Mouse (Mus musculus): ENCODE results near the gene Trnp1. TPM values are rescaled to one million over a fixed set of nuclear protein-coding genes. Genes with fewer than 3 reads are reported as not detected.

The Trnp1 gene
- total RNA-seq, 1 experiment = 0.94 TPM

- H3K9ac ChIP-seq (ENCODE audit: insufficient read depth, low read depth, low read length, poor library complexity, severe bottlenecking) = no peak overlapping the region
- H3K4me1 ChIP-seq (ENCODE audit: control insufficient read depth in 2 of 2, insufficient read depth in 2 of 2, low read length in 2 of 2, poor library complexity in 1 of 2) = peaks cover 4 to 12% of the 10 kb centered on the region in 2 experiments; a peak in 2 of 4 replicates
- H3K4me3 ChIP-seq (ENCODE audit: insufficient read depth in 1 of 2, low read depth in 1 of 2, low read length in 2 of 2, poor library complexity in 1 of 2, severe bottlenecking in 1 of 2) = no peak overlapping the region
- no peak for DNase-seq (ENCODE audit: low read depth, low spot score)
- no peak overlapping the region for H3K27ac ChIP-seq (ENCODE audit: insufficient read depth, low read depth, low read length, poor library complexity, severe bottlenecking)
- TF ChIP-seq CHD2 (IDR thresholded peaks at IDR 0.05; ENCODE audit: low read depth, low read length) (no peak), HCFC1 (IDR thresholded peaks at IDR 0.05; ENCODE audit: borderline replicate concordance, insufficient read depth, low read length) (no peak), MAFK (IDR thresholded peaks at IDR 0.05; ENCODE audit: insufficient read depth, low read depth, low read length) (no peak), ZNF384 (IDR thresholded peaks at IDR 0.05; ENCODE audit: low read depth, low read length) (no peak), ZC3H11A (IDR thresholded peaks at IDR 0.05; ENCODE audit: borderline replicate concordance, low read depth, low read length) (no peak)
- H3K9me3 ChIP-seq (ENCODE audit: control insufficient read depth, insufficient read depth, low read depth, low read length) = no peaks in the 10 kb centered on the region
- in situ Hi-C loops (cut with MboI; ENCODE audit: low sequenced_read_pairs in 2 of 2, unreplicated experiment in 2 of 2) = no loop called here
- H3K36me3 ChIP-seq (ENCODE audit: control insufficient read depth, insufficient read depth, low read length, poor library complexity, severe bottlenecking) = no peaks in the 10 kb centered on the region
These were observed 38.3 kb downstream of the Trnp1 start for GRCm38 (mm10) chr4:133460006-133460405.

GRCm38 (mm10) chr4:133458044-133458443 lies 40.3 kb downstream of the Trnp1 start:
- no peak for DNase-seq (ENCODE audit: low read depth, low spot score)
- H3K27ac ChIP-seq (ENCODE audit: insufficient read depth, low read depth, low read length, poor library complexity, severe bottlenecking) = no peak overlapping the region
- no peaks in the 10 kb centered on the region for H3K9me3 ChIP-seq (ENCODE audit: control insufficient read depth, insufficient read depth, low read depth, low read length)
- no peak for TF ChIP-seq ZC3H11A (IDR thresholded peaks at IDR 0.05; ENCODE audit: borderline replicate concordance, low read depth, low read length)
- no peak for TF ChIP-seq CHD2 (IDR thresholded peaks at IDR 0.05; ENCODE audit: low read depth, low read length)
- no peak for TF ChIP-seq HCFC1 (IDR thresholded peaks at IDR 0.05; ENCODE audit: borderline replicate concordance, insufficient read depth, low read length)
- no peak for TF ChIP-seq MAFK (IDR thresholded peaks at IDR 0.05; ENCODE audit: insufficient read depth, low read depth, low read length)
- no peak for TF ChIP-seq ZNF384 (IDR thresholded peaks at IDR 0.05; ENCODE audit: low read depth, low read length)
- H3K4me1 ChIP-seq (ENCODE audit: control insufficient read depth in 2 of 2, insufficient read depth in 2 of 2, low read length in 2 of 2, poor library complexity in 1 of 2) = peaks cover 0 to 12% of the 10 kb centered on the region in 2 experiments; a peak in 1 of 4 replicates
- in situ Hi-C loops (cut with MboI; ENCODE audit: low sequenced_read_pairs in 2 of 2, unreplicated experiment in 2 of 2) = no loop called here
- H3K4me3 ChIP-seq (ENCODE audit: insufficient read depth in 1 of 2, low read depth in 1 of 2, low read length in 2 of 2, poor library complexity in 1 of 2, severe bottlenecking in 1 of 2) = no peak overlapping the region
- no peaks in the 10 kb centered on the region for H3K36me3 ChIP-seq (ENCODE audit: control insufficient read depth, insufficient read depth, low read length, poor library complexity, severe bottlenecking)
- H3K9ac ChIP-seq (ENCODE audit: insufficient read depth, low read depth, low read length, poor library complexity, severe bottlenecking) = no peak overlapping the region

GRCm38 (mm10) chr4:133452433-133452832 lies 45.9 kb downstream of the Trnp1 start:
- no peak for TF ChIP-seq ZNF384 (IDR thresholded peaks at IDR 0.05; ENCODE audit: low read depth, low read length)
- TF ChIP-seq ZC3H11A (IDR thresholded peaks at IDR 0.05; ENCODE audit: borderline replicate concordance, low read depth, low read length) = no peak
- no peak for TF ChIP-seq CHD2 (IDR thresholded peaks at IDR 0.05; ENCODE audit: low read depth, low read length)
- H3K36me3 ChIP-seq (ENCODE audit: control insufficient read depth, insufficient read depth, low read length, poor library complexity, severe bottlenecking) = no peaks in the 10 kb centered on the region
- H3K9ac ChIP-seq (ENCODE audit: insufficient read depth, low read depth, low read length, poor library complexity, severe bottlenecking) = no peak overlapping the region
- in situ Hi-C loops (cut with MboI; ENCODE audit: low sequenced_read_pairs in 2 of 2, unreplicated experiment in 2 of 2) = no loop called here
- no peak for DNase-seq (ENCODE audit: low read depth, low spot score)
- no peaks in the 10 kb centered on the region for H3K9me3 ChIP-seq (ENCODE audit: control insufficient read depth, insufficient read depth, low read depth, low read length)
- H3K27ac ChIP-seq (ENCODE audit: insufficient read depth, low read depth, low read length, poor library complexity, severe bottlenecking) = no peak overlapping the region
- H3K4me3 ChIP-seq (ENCODE audit: insufficient read depth in 1 of 2, low read depth in 1 of 2, low read length in 2 of 2, poor library complexity in 1 of 2, severe bottlenecking in 1 of 2) = no peak overlapping the region
- H3K4me1 ChIP-seq (ENCODE audit: control insufficient read depth in 2 of 2, insufficient read depth in 2 of 2, low read length in 2 of 2, poor library complexity in 1 of 2) = peaks cover 3 to 18% of the 10 kb centered on the region in 2 experiments; a peak in 3 of 4 replicates

GRCm38 (mm10) chr4:133451536-133451935 lies 46.8 kb downstream of the Trnp1 start:
- Histone ChIP-seq H3K27ac (ENCODE audit: insufficient read depth, low read depth, low read length, poor library complexity, severe bottlenecking) (no peak overlapping the region), H3K36me3 (ENCODE audit: control insufficient read depth, insufficient read depth, low read length, poor library complexity, severe bottlenecking) (no peaks in the 10 kb centered on the region), H3K4me3 (ENCODE audit: insufficient read depth in 1 of 2, low read depth in 1 of 2, low read length in 2 of 2, poor library complexity in 1 of 2, severe bottlenecking in 1 of 2) (no peak overlapping the region), H3K9ac (ENCODE audit: insufficient read depth, low read depth, low read length, poor library complexity, severe bottlenecking) (no peak overlapping the region), H3K9me3 (ENCODE audit: control insufficient read depth, insufficient read depth, low read depth, low read length) (no peaks in the 10 kb centered on the region), H3K4me1 (ENCODE audit: control insufficient read depth in 2 of 2, insufficient read depth in 2 of 2, low read length in 2 of 2, poor library complexity in 1 of 2) (peaks cover 3 to 16% of the 10 kb centered on the region in 2 experiments; a peak in 3 of 4 replicates)
- no peak for DNase-seq (ENCODE audit: low read depth, low spot score)
- peak; percentile 71 for TF ChIP-seq ZC3H11A (IDR thresholded peaks at IDR 0.05; ENCODE audit: borderline replicate concordance, low read depth, low read length)
- no peak for TF ChIP-seq HCFC1 (IDR thresholded peaks at IDR 0.05; ENCODE audit: borderline replicate concordance, insufficient read depth, low read length)
- no peak for TF ChIP-seq CHD2 (IDR thresholded peaks at IDR 0.05; ENCODE audit: low read depth, low read length)
- in situ Hi-C loops (cut with MboI; ENCODE audit: low sequenced_read_pairs in 2 of 2, unreplicated experiment in 2 of 2) = no loop called here

DNA sequence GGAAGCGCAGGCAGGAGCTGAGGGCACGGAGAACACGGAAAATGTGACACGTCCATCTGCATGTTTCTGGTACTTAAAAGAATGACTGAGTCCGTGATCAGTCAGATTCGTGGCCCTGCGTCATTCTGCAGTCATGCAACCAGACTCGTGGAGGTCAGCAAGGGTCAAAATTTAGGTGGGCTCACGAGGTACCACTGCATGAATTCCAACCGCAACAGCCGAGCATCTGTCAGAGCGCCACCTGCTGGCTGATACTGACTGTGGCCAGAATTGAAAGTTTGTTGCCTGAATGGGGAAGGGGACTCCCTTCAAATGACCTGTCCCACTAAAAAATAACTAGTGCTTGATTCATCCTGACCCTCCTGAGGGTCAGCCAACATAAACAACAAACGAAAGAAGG lies 48.6 kb downstream of the Trnp1 start:
- Histone ChIP-seq H3K36me3 (ENCODE audit: control insufficient read depth, insufficient read depth, low read length, poor library complexity, severe bottlenecking) (no peaks in the 10 kb centered on the region), H3K4me1 (ENCODE audit: control insufficient read depth in 2 of 2, insufficient read depth in 2 of 2, low read length in 2 of 2, poor library complexity in 1 of 2) (peaks cover 5 to 20% of the 10 kb centered on the region in 2 experiments), H3K27ac (ENCODE audit: insufficient read depth, low read depth, low read length, poor library complexity, severe bottlenecking) (no peak overlapping the region), H3K4me3 (ENCODE audit: insufficient read depth in 1 of 2, low read depth in 1 of 2, low read length in 2 of 2, poor library complexity in 1 of 2, severe bottlenecking in 1 of 2) (no peak overlapping the region), H3K9me3 (ENCODE audit: control insufficient read depth, insufficient read depth, low read depth, low read length) (no peaks in the 10 kb centered on the region), H3K9ac (ENCODE audit: insufficient read depth, low read depth, low read length, poor library complexity, severe bottlenecking) (no peak overlapping the region)
- DNase-seq (ENCODE audit: low read depth, low spot score) = no peak
- in situ Hi-C loops (cut with MboI; ENCODE audit: low sequenced_read_pairs in 2 of 2, unreplicated experiment in 2 of 2) = no loop called here
- TF ChIP-seq HCFC1 (IDR thresholded peaks at IDR 0.05; ENCODE audit: borderline replicate concordance, insufficient read depth, low read length) (no peak), MAFK (IDR thresholded peaks at IDR 0.05; ENCODE audit: insufficient read depth, low read depth, low read length) (no peak), CHD2 (IDR thresholded peaks at IDR 0.05; ENCODE audit: low read depth, low read length) (no peak), ZNF384 (IDR thresholded peaks at IDR 0.05; ENCODE audit: low read depth, low read length) (no peak), ZC3H11A (IDR thresholded peaks at IDR 0.05; ENCODE audit: borderline replicate concordance, low read depth, low read length) (no peak)
